Mouse (Mus musculus): Measurements from ENCODE around the gene Icam5.

DNA sequence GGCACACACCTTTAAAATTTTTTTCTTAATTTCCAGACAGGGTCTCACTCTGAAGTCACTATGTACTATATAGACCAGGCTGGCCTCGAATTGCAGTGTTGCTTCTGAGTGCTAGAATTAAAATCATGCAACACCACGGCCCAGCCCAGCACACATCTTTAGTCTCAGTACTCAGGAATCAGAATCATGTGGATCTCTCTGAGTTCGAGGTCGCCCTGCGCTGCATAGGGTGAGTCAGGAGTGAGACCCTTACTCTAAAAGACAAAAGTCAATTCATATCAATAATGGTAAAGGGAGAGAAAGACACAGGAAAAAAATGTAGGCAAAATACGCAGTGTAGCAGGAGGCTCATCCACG lies 29.6 kb upstream of the Icam5 start:
- TF ChIP-seq CTCF (IDR thresholded peaks at IDR 0.05) (no peak), POLR2A (IDR thresholded peaks at IDR 0.05; ENCODE audit: insufficient read depth, low read depth, low read length) (no peak), EP300 (IDR thresholded peaks at IDR 0.05; ENCODE audit: insufficient read depth, low read depth, low read length) (no peak)

Measured in heart, adult 2 months (tissue).